Mouse (Mus musculus): Measurements from ENCODE around the gene Cep97.

Gene Cep97

DNA sequence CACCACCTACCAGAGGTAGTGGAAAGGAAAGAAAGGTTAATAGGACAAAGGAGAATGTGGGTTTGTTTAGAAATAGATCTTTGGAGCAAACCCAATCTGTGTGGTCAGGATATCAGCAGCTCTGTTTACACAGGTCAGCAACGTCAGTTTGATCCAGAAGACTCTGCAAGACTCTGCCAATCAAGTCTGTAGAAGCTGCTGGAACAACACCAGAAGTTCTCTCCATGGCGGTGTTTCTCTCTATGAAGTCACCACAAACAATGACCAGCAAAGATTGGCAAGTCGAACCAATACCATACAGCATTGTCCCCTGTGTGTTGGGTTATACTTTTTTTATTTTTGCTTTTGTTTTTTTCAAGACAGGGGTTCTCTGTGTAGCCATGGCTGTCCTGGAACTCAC is 12.6 kb upstream of the Cep97 start:
- no peak for DNase-seq (ENCODE audit: low spot score)

DNA sequence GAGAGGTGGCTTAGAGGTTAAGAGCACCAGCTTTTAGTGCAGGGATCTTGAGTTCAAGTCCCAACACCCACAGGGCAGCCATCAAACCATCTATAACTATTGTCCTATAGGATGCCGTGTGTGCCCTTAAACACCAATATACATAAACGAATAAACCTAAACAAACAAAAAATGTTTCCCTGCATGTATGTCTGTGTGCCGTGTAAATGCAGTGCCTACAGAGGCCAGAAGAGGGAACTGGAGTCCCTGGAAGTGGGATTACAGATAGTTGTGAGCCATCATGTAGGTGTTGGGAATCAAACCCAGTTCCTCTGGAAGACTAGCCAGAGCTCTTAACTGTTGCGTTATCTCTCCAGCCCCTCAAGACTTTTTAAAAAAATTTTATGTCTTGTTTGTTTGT is 6.1 kb upstream of the Cep97 start:
- DNase-seq (ENCODE audit: low spot score): no peak

DNA sequence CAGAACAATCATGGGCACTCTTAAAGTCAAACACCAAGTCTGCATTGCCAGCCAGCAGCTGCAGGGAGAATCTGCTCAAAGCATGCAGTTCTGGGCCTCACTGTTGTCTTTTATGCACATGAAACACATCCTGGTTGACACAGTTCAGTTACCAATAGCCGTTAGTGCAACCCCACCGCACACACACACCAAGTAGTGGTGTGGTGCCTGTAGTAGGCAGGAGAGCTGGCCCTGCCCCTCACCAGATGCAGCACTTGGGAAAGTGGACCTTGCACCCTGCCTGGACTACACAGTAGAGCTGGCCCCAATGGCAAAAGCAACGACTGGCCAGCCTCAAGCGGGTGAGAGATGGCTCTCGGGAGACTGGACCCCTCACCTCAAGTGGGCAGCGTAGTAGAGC is 5.0 kb upstream of the Cep97 start:
- no peak for DNase-seq (ENCODE audit: low spot score)

DNA sequence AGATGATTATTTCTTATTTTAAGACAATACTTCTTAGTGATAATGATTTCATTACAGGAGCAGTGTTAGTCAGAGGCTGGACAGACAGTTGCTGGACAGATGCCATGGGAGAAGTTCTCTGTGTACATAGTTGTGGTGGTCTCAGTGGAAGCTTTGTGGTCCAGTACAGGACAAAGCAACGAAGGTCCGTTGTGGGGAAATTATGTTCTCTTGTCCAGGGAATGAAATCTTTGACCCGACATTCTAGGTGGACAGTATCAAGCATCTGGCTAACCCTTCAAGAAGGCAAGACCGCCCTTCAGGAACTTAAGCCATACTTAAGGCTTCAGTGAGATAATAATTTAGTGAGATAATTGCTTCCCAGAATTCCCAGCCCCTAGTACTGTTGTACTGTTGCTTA is 4.1 kb upstream of the Cep97 start:
- DNase-seq (ENCODE audit: low spot score): no peak

DNA sequence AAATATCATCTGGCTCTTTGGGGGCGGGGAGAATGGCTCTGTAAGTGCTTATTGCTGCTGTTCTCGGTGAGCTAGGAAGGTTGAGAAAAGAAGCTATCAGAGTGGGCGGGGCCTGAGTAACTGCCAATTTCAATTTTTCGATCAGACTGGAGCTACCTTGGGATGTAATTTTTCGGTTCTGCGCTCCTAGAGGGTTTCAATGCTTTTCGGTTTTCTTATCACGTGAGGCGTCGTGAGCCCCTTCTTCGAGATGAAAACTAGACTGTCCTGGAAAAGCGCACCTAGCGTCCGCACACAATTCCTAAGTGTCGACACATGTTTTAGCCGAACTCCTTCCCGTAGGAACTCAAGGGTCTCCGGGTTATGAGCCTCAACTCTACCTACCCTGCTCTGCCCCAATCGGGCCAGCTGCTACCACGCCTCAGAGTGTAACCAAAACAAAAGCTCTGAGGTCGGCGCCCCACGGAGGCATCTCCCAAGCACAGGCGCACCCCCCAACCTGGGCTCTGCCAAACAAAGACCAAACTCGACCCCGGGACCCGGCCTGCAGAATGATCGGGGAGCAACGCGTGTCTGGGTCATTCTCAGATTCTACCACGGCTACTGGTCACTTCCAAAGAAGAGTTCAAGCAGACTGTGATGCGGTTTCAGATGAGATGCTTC is 843 bp downstream of the Cep97 start:
- peak; percentile 28 for DNase-seq (ENCODE audit: low spot score)

DNA sequence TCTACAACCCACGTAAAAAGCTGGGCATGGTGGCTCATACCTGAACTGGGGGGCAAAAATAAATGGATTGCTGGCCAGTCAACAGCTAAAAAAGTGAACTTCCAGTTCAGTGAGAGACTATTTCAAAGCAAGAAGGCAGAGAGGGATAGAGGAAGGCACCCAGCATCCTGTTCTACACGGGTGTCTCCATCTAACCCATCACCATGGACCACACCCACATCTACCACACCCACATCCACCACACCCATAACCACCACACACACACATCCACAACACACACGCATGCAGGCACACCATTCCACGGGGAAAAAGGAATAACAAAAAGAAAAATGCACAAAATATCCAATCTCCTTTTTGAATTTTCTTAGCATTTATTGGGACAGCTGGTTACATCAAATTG is 10.6 kb downstream of the Cep97 start:
- no peak for DNase-seq (ENCODE audit: low spot score)

DNA sequence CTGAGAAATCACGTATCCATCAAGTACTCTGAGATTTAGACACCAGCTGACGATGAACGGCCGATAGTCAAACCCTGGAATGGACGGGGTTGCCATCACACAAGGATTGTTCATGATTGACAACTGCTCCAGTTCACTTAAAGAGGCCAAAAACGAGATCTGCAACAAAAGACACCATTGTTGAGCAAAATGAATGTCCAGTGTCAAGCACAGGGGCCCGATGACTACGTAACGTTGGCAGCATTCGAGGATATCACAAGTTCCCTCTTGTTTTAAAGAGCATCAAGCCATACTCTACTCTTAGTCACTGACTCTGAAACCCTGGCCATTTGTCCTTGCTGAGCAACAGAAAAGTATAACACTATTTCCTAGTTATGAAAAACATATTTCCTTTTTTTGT is 12.6 kb downstream of the Cep97 start:
- peak; percentile 39 for DNase-seq (ENCODE audit: low spot score)

DNA sequence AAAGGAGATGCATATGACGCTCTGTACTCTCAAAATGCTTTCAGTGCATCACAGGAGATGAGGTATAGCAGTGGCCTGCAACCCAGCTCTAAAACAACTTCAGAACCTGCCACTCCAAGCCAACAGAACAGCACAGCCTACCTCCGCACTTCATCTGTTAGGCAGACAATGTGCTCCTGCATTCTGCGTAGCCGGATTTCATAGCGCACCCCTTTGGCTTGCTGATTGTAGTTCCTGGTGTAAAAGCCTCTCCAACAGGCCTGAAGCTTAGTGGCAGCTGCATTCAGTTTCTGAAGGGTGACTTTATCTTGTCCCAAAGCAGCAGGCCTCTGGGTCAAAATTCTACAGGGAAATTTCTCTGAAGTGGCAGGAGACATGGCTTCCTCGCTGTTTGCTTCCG is 19.9 kb downstream of the Cep97 start:
- no peak for DNase-seq (ENCODE audit: low spot score)

DNA sequence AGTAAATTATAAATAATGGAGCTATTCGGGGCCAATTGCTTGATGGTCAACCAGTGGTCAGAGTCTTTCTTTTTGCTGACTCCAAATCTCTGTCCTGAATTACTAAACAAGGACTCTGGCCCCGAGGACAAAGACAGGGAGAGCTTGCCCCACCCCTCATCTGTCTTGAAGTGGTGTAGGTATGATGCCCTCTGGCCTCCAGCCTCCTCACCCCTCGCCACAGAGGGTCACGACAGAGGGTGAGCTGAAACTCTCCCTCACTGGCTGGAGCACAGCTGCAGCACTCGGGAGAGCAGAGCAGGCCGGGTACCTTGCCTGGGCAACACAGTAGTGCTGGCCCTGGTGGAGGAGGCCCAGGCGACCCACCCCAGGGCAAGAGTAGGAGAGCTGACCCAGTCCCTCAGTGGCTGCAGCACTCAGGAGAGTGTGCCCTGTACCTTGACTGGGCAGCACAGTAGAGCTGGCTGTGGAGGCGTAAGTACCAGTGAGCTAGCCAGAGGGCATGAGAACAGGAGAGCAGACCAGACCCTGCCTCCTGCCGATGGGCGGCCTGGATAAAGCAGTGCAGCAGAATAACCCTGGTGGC is 24.4 kb downstream of the Cep97 start:
- DNase-seq (ENCODE audit: low spot score): no peak

DNA sequence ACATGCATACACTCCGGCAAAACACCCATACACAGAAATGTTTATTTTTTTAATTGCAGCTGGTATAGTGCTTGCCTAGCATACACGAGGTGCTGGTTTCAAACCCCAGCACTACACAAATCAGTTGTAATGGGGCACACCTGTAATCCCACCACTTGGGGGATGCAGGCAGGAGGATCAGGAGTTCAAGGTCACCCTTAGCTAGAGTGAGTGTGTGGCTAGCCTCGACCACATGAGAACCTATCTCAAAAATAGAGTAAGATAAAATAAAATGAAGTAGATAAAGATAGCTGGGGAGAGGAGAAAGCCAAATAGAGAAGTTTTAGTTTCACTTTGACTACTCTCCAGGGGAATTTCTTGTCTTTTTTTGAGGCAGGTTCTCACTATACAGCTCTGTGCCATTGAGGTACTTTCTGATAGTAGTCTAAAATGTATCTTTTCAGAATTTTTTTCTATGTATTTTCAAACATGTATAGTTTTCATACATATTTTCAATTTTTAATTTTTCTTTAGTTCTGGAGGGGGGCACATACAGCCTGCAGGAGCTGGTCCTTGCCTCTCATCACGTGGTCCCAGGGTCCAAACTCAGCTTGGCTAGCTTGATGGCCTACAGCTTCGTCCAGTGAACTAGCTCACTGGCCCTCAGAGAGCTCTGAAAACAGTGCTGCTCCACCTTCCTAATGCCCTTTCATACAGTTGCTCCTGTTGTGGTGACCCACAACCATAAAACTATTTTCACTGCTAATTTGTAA is 27.6 kb downstream of the Cep97 start:
- DNase-seq (ENCODE audit: low spot score): no peak

DNA sequence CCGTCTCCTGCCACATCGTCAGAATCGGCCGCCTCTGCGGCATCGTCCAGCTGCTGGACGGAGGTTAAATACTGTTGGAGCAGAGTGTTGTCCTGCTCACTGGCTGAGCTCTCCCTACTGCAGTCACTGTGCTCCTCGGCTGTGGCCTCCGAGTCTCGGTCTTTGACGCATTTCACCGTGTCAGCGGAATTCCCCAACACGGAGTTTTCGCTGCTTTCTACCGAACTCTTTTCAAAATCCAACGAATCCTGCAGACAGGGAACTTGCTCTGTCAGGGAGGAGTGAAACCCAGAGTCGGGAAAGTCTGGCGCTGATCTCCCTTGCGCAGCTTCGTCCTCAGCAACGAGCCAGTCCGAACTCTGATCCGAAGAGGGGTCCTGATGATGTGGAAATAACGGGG is 29.3 kb downstream of the Cep97 start:
- no peak for DNase-seq (ENCODE audit: low spot score)

DNA sequence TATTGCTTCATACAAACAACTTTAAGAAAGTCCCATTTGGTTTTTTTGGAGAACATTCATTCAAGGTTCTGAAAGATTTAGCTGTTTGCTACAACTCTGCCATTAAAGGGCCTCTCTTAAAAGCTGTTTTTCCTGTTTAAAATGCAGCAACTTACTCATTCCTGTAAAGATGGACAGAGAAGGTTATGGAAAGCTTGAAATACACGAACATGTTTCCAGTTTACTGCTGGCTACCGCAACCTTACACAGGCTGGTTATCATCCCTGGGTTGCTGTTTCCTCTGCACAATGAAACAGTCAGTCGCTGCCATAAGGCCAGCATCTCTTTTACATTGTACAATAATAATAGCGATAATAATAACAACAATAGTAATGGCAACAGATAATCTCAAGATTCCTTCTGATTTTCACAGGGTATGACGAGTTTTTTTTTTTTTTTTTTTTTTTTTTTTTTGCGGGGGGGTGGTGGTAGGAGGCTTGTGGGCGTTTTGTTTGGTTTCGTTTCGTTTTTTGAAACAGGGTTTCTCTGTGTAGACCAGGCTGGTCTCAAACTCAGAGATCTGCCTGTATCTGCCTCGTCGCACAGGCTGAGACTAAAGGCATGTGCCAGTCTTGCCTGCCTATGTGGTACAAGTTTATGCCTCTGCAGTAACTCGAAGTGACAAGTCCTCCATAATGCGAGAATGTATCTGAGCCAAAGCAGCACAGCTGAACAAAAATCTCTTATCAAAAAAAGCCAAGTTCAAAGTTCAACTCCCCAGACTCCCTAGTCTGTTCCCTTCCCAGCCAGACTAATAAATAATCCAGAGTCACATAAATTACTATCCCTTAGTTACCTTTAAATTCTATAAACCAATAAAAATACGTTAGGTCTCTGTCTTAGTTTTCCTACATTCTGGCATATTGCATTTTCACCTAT is 32.6 kb downstream of the Cep97 start:
- no peak for DNase-seq (ENCODE audit: low spot score)

DNA sequence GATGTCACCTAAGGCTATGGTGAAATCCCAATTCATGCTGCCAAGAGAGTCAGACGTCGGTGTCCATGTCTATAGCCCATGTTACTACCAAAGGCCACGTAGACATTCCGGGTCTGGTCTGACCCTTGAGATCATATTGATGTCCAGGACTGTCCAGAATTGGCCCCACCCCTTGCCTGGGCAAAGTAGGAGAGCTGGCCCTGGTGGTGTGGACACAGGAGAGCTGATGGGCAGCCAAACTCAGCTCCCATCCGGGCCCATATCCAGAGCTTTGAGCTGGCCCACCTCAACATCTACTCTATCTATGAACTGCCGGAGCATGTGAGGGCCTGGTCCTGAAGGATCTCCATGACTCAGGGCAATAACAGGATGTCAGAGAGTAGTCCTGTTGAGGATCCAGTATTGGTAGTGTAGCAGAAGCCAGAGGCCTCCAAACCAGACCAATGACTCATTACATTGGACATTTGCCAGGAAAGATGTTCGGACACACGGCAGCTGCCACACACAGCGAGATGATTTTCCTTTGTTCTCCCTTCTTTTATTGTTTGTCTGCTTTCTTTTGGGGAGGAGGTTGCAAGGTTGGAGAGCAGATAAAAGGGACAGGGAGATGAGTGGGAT is 36.2 kb downstream of the Cep97 start:
- DNase-seq (ENCODE audit: low spot score): no peak

DNA sequence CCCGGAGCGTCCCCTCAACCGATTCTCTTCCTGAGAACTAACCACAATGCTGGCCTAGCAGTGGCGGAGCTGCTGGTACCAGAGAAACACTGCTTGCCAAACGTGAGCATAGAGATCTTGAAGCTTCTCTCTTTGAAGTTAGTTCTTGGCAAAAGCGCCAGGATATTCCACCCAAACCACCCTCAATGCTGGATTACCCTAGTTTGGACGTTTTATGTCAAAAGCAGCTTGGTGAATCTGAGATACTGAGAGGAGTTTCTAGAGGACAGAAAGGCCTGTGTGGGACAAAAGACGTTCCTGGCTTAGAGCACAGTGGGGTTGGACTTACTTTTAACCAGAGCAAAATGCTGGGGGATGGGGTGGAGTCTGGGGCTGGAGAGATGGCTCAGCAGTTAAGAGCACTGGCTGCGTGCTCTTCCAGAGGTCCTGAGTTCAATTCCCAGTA is 39.0 kb downstream of the Cep97 start:
- no peak for DNase-seq (ENCODE audit: low spot score)

DNA sequence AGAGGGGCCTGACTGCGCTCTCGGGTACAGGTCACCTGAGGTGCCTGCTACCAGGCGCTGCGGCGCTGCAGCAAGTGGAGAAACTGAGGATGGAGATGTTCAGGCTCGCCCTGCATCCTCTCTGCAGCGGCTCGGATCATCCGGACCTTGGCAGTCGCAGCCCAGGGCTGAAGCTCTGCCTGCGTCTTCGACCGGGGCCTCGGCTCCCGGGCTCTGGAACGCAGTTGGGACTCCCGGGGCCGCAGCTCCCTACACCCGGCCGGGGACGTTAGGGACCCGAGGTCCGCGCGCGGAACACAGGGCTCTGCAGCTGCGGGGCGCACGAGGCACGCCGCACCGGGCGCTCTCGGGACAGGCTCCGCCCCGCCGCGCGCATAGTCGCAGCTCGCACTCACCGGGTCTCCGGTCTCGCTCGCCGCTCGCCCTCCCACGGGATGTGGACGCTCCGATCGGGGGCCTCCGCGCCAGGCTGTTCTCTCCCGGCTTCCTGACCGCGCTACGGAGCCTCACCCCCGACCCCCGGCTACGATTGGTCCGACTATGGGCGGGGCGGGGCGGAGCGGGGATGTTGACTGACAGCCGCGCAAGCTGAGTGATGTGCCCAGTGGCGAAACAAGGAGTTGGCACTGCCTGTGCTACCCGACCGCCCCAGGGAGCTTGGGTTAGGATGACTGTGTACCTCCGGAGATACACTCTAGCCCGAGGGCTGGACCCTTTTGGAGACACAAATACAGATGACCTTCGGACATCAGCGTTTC is 39.6 kb downstream of the Cep97 start, which contains the start of gene Nxpe3:
Gene Nxpe3, minus strand, starts transcription at position 393 of the 758 bp plus-strand sequence.
- DNase-seq (ENCODE audit: low spot score): peak; percentile 83

DNA sequence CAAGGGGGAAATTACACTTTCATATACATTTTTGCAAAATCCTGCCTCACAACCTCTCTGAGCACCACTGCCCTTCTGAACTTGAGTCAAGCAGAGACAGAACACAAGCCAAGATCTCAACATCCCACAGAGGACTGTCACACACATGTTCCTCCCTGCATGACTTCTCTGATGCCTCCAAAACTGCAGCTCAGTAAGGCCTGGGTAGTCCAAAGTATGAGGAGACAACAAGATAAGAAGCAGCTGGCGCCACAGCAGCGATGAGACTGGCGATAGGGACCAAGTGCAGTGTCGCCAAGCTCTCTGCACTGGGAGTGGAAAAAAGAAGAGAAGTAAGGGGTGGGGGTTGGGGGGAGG is 40.1 kb downstream of the Cep97 start:
- DNase-seq (ENCODE audit: low spot score): no peak

DNA sequence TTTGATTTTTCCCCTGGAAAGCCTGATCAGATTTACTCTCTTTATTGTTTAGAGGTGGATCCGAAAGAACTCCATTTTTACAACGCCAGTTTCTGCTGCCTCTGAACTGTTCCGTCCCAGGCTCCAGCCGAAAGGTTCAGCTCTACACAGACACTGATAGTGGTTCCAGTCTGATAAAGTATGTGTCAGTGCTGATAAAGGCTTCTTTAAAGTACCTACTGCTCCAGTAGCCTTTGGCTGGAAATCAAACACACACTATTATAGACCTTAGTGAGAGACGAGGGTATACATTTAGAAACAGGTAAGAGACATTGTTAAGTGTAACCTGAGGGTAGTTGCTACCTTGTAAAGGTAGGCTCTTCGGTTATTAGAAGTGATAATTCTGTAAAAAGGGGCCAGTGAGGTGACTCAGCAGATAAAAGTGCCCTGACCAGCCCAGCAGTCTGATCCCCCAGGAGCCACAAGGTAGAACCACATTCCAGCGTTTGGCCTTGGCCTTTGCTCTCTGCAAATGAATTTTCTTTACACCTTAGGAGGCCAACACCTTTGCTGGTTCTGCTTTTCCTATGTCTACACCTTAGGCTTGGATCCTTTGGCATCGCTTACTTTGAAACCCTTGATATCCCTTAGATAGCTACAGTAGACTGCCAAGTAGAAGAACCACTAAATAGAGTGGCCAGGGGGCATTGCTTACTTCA is 41.1 kb downstream of the Cep97 start:
- DNase-seq (ENCODE audit: low spot score): no peak

DNA sequence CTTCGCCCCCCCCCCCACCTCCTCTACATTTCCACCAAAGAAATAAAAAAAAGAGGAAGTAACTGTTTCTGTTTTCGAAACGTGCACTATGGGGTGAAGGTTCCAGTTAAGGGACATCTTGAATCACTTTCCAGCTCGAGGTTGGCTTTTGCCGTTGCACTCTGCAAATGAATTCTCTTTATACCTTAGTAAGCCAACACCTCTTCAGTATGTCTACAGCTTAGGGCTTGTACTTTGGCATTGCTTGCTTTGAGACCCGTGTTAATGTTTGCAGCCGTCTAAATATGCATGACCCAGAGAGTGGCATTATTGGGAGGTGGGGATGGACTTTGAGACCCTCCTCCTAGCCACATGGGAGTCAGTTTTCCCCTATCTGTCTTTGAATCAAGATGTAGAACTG is 42.2 kb downstream of the Cep97 start:
- no peak for DNase-seq (ENCODE audit: low spot score)

DNA sequence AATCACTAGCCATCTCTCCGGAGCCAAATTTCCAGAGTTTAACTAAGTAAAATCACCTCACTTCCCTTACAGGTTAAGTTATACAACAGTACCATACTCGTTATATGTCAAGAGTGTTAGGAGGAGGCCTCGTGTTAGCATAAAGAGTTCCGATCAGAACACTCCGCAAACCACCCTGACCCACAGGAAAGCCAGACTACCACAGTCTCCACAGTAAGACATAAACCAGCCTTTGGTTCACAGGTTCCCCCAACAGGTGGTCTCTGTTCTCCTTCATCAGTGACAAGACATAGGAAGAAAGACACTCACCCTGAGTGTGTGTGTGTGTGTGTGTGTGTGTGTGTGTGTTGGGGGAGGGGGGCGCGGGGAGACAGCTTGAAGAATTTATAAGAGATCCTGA is 43.3 kb downstream of the Cep97 start:
- DNase-seq (ENCODE audit: low spot score): no peak

DNA sequence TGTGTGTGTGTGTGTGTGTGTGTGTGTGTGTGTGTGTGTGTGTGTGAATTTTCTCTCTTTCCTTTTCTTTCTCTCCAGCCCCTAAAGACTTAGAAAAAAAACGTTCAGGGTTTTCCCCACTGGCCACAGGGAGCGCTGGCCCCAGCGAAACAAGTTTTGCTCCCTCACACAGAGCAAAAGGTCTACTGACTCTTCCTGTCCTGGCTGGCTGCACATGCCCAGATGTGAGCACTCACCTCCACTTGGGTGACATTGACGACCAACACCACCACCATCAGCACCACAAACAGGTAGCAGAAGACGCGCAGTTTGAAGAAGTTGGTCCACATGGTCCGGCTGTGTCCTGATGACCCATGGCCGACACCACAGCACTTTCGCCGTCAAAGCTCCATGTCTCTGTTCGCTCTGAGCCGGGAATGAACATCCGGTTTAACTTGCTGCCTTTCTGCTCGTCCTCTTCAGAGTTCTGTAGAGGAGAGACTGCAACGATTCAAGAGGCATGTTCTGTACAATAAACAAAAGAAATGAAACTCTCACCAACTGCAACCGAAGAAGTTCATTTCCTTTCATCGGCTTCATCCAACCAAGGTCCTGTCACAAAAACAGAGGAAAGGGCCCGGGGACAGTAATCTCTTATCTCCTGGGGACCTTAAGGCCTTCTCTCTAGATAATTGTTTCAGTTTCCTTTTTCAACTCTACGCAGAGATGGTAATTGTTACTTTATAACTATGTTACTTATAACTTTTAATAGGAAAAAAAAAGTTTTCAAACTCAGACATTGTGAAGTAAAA is 44.1 kb downstream of the Cep97 start:
- no peak for DNase-seq (ENCODE audit: low spot score)

All from left cerebral cortex, adult 11 months (tissue).